Mouse (Mus musculus) midbrain, embryonic 10.5 days (tissue): Measurements from ENCODE around the gene Cd68. TPM values are rescaled to one million over a fixed set of nuclear protein-coding genes. Genes with fewer than 3 reads are reported as not detected.

Experiments
- DNase-seq: peaks from one replicate; pipeline ENCODE4 v3.0.0-alpha.2; 2017; ENCODE audit warnings: low spot score
- H3K27ac ChIP-seq: fragments of 300-500 bp; sonication (generic); replicated peaks from 2 replicates; pipeline ENCODE4 v1.5.1; 2016; ENCODE audit warnings: mild to moderate bottlenecking
- H3K27me3 ChIP-seq: fragments of 300-500 bp; sonication (generic); 2 replicates; pipeline ENCODE4 v1.6.1; 2016; ENCODE audit warnings: low read depth, mild to moderate bottlenecking; ENCODE audit not compliant: poor library complexity, severe bottlenecking
- H3K36me3 ChIP-seq: fragments of 300-500 bp; sonication (generic); 2 replicates; pipeline ENCODE4 v1.6.1; 2016; ENCODE audit warnings: mild to moderate bottlenecking, moderate library complexity
- H3K4me1 ChIP-seq: fragments of 300-500 bp; sonication (generic); 2 replicates; pipeline ENCODE4 v1.6.1; 2016
- H3K4me3 ChIP-seq: fragments of 300-500 bp; sonication (generic); 2 replicates; pipeline ENCODE4 v1.5.1; 2016; ENCODE audit warnings: mild to moderate bottlenecking, moderate library complexity
- H3K9me3 ChIP-seq: fragments of 300-500 bp; sonication (generic); replicated peaks from 2 replicates; pipeline ENCODE4 v1.6.1; 2016; ENCODE audit warnings: mild to moderate bottlenecking
- WGBS: fragments of 180-500 bp; shearing (Covaris S2); methylation state at CpG from one replicate; pipeline ENCODE4 v1.1.7; 2016; 5-methylcytosine and 5-hydroxymethylcytosine counted together
- polyA plus RNA-seq: library from polyadenylated mRNA; unstranded; fragments of >200 nt; fragmentation: Nextera tagmentation; extraction: Ambion mirVana; gene quantifications from 2 replicates; pipeline ENCODE4 v1.2.1, GENCODE M21; 2016

The Cd68 gene
- polyA plus RNA-seq, 1 experiment from 2014 or later: 7.0 TPM

DNA sequence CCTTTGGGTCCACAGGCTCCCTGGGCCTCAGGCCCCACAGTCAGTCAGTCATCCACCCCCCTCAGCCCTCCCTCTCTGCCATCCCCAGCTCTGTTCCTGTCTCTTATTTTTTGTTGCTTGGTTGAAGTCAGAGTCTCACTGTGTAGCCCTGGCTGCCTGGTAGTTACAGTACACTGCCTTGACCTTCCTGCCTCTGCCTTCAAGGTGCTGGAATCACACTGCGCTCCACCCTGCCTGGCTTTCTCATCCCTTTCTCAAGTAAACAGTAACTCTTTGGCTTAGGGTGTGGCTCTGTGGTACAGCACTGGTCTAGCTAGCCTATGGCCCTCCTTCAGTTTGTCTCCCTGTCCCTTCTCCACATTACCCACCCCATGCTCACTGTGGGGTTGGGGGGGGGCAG is 23.9 kb upstream of the Cd68 start:
- Histone ChIP-seq H3K27me3 (peaks cover 20% of the 10 kb centered on the region; the same call in 1 of the 2 replicates), H3K4me3 (no peak overlapping the region), H3K9me3 (no peaks in the 10 kb centered on the region), H3K27ac (peak overlapping the region; percentile 23; the same call in 1 of the 2 replicates), H3K4me1 (peaks cover 24% of the 10 kb centered on the region), H3K36me3 (no peaks in the 10 kb centered on the region)
- DNase-seq: no peak
- WGBS: 100% methylated on average over 1 of the region's 1 CpGs

- H3K27me3 ChIP-seq: peaks cover 25% of the 10 kb centered on the region
- peak overlapping the region; percentile 12; the same call in 1 of the 2 replicates for H3K4me3 ChIP-seq
- H3K4me1 ChIP-seq: peaks cover 36% of the 10 kb centered on the region
- 58% methylated on average over 5 of the region's 5 CpGs for WGBS
- no peaks in the 10 kb centered on the region for H3K36me3 ChIP-seq
- no peaks in the 10 kb centered on the region for H3K9me3 ChIP-seq
- no peak for DNase-seq
- no peak overlapping the region for H3K27ac ChIP-seq
Observed at GRCm38 (mm10) chr11:69687061-69687460, 21.1 kb upstream of the Cd68 start.

DNA sequence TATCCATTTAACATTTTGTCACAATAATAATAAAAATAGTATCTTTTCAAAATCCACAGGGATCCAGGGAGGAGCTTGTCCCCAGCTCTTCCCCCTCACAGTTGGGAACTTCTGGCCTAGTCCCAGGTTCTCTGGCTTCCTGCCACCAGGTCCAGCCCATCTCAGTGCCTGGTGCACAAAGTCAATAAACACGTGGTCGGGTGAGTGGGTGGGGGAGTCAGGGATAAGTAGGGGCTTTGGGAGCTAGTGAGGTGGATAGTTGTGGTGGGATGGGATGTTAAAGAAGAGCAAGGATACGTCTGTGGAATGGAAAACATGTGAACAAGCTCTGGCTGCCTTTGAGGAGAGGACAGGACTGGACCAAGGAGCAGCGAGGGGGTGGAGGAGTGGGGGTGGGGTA is 20.4 kb upstream of the Cd68 start:
- Histone ChIP-seq H3K9me3 (no peaks in the 10 kb centered on the region), H3K27ac (no peak overlapping the region; the same call in 1 of the 2 replicates), H3K4me1 (peaks cover 40% of the 10 kb centered on the region), H3K27me3 (peaks cover 25% of the 10 kb centered on the region), H3K36me3 (no peaks in the 10 kb centered on the region), H3K4me3 (no peak overlapping the region)
- no peak for DNase-seq
- WGBS: 14% methylated on average over 4 of the region's 4 CpGs

DNA sequence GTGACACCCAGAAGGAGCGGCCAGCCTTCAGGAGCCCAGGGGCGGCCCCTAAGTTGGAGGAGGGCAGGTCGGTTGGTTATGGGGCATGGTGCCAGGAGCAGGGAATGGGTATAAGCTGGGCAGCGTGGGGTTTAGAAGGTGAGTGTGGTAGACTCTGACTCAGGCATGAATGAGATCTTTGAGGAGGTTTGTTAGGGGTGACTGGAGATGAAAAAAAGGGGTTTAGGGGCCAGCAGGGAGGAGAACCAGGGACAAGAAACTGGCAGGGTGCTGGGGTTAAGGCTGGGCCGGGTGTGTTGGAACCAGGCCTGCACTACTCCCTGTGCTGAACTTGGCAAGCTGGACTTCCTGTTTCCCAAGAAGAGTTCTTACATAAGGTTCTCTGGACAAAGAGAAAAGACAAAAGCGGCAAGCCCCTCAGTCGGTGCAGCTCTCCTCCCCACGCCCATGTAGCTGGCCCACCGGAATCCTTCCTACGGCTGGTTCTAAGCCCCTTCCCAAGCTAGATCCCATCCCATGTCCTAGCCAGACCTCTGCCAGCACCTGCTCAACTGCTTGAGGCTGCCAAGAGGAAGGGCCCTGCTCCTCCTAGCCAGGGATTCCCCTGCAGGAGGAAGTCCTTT is 19.7 kb upstream of the Cd68 start, which contains the start of gene Tnfsf13:
TSS of gene Tnfsf13 (minus strand) at position 259 of the 623 bp plus-strand sequence.
- Histone ChIP-seq H3K27ac (peak within 1 kb of the TSS; percentile 30; the same call in 1 of the 2 replicates), H3K9me3 (no peaks in the 10 kb centered on the region), H3K36me3 (no peaks in the 10 kb centered on the region), H3K4me1 (peaks cover 48% of the 10 kb centered on the region), H3K27me3 (peaks cover 25% of the 10 kb centered on the region), H3K4me3 (0 out of 2 replicates have a peak within 1 kb of the TSS, but pooled peaks have one; percentile 8)
- no peak for DNase-seq
- WGBS: 66% methylated on average over 10 of the region's 10 CpGs

- H3K4me3 ChIP-seq: 0 out of 2 replicates have a peak overlapping the region, but pooled peaks have one; percentile 8
- 81% methylated on average over 6 of the region's 6 CpGs for WGBS
- no peak for DNase-seq
- no peaks in the 10 kb centered on the region for H3K9me3 ChIP-seq
- peaks cover 25% of the 10 kb centered on the region for H3K27me3 ChIP-seq
- peaks cover 55% of the 10 kb centered on the region for H3K4me1 ChIP-seq
- H3K36me3 ChIP-seq: peaks cover 7% of the 10 kb centered on the region
- 0 out of 2 replicates have a peak overlapping the region, but pooled peaks have one; percentile 30 for H3K27ac ChIP-seq
Observed at GRCm38 (mm10) chr11:69684936-69685335, 19.0 kb upstream of the Cd68 start.

DNA sequence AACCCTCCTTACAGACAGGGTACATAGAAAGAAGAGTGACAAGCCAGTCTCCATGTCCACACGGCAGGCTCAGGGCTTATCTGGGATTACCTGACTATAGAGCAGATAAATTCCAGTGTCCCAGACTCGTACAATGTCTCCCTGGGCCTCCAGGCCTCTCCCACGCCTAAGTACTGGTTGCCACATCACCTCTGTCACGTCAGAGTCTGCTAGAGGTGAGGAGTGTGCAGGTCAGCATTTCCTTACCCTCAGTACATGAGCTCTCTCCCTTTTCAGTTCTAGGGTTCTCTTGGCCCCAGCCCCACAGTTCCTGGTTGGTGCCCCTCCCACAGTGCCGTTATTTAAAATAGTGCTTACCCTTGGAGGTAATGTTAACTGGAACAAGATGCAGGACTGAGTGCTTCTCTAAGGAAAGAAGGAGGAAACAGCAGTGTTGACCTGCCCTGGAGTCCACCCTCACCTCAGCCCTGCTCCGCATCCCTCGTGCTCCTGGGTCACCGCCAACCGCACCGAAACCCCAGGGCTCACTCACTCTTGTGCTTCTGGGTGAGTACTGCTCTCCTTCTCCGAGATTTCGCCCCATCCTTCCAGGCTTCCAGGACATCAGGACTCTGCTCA is 18.3 kb upstream of the Cd68 start:
- 80% methylated on average over 12 of the region's 12 CpGs for WGBS
- peaks cover 25% of the 10 kb centered on the region for H3K27me3 ChIP-seq
- H3K36me3 ChIP-seq: peaks cover 13% of the 10 kb centered on the region
- H3K27ac ChIP-seq: 0 out of 2 replicates have a peak overlapping the region, but pooled peaks have one; percentile 81
- H3K9me3 ChIP-seq: no peaks in the 10 kb centered on the region
- H3K4me1 ChIP-seq: peaks cover 59% of the 10 kb centered on the region
- no peak for DNase-seq
- no peak overlapping the region for H3K4me3 ChIP-seq

- H3K27ac ChIP-seq: peak overlapping the region; percentile 81
- WGBS: 80% methylated on average over 7 of the region's 7 CpGs
- DNase-seq: no peak
- peaks cover 20% of the 10 kb centered on the region for H3K36me3 ChIP-seq
- peaks cover 59% of the 10 kb centered on the region for H3K4me1 ChIP-seq
- peaks cover 25% of the 10 kb centered on the region for H3K27me3 ChIP-seq
- no peak overlapping the region for H3K4me3 ChIP-seq
- no peaks in the 10 kb centered on the region for H3K9me3 ChIP-seq
Observed at GRCm38 (mm10) chr11:69683576-69683975, 17.6 kb upstream of the Cd68 start.

GRCm38 (mm10) chr11:69682840-69683533 is 17.0 kb upstream of the Cd68 start:
- H3K27me3 ChIP-seq: peaks cover 25% of the 10 kb centered on the region
- H3K4me3 ChIP-seq: peak overlapping the region; percentile 73
- DNase-seq: peak; percentile 89
- no peaks in the 10 kb centered on the region for H3K9me3 ChIP-seq
- H3K36me3 ChIP-seq: peaks cover 26% of the 10 kb centered on the region
- WGBS: 30% methylated on average over 12 of the region's 12 CpGs
- H3K27ac ChIP-seq: peak overlapping the region; percentile 81
- H3K4me1 ChIP-seq: peaks cover 59% of the 10 kb centered on the region

- DNase-seq: no peak
- H3K36me3 ChIP-seq: peaks cover 32% of the 10 kb centered on the region
- peaks cover 59% of the 10 kb centered on the region for H3K4me1 ChIP-seq
- peak overlapping the region; percentile 92 for H3K27ac ChIP-seq
- peak overlapping the region; percentile 73 for H3K4me3 ChIP-seq
- H3K9me3 ChIP-seq: no peaks in the 10 kb centered on the region
- peaks cover 25% of the 10 kb centered on the region for H3K27me3 ChIP-seq
- WGBS: 30% methylated on average over 24 of the region's 24 CpGs
Observed at GRCm38 (mm10) chr11:69682209-69682839, 16.4 kb upstream of the Cd68 start.

- Histone ChIP-seq H3K36me3 (peaks cover 40% of the 10 kb centered on the region), H3K9me3 (no peaks in the 10 kb centered on the region), H3K27me3 (peaks cover 18% of the 10 kb centered on the region; the same call in 1 of the 2 replicates), H3K27ac (peak within 1 kb of the TSS; percentile 92), H3K4me1 (peaks cover 53% of the 10 kb centered on the region), H3K4me3 (peak within 1 kb of the TSS; percentile 73)
- DNase-seq: peak; percentile 98
- under 1% methylated on average over 74 of the region's 80 CpGs for WGBS
Observed at GRCm38 (mm10) chr11:69681314-69682208, 15.6 kb upstream of the Cd68 start, which contains the start of gene Senp3. TSS of gene Senp3 (minus strand) at chr11:69682084.

GRCm38 (mm10) chr11:69680136-69680855 is 14.3 kb upstream of the Cd68 start:
- 90% methylated on average over 30 of the region's 30 CpGs for WGBS
- Histone ChIP-seq H3K9me3 (no peaks in the 10 kb centered on the region), H3K27me3 (peaks cover 14% of the 10 kb centered on the region; the same call in 1 of the 2 replicates), H3K36me3 (peaks cover 52% of the 10 kb centered on the region), H3K4me3 (peak overlapping the region; percentile 73), H3K4me1 (peaks cover 41% of the 10 kb centered on the region), H3K27ac (peak overlapping the region; percentile 92; the same call in 1 of the 2 replicates)
- no peak for DNase-seq
